Mouse (Mus musculus): ENCODE measurements around the gene Tox2. TPM values are rescaled to one million over a fixed set of nuclear protein-coding genes. Genes with fewer than 3 reads are reported as not detected.

The Tox2 gene
- polyA plus RNA-seq, 1 experiment from 2014 or later = 22.7 TPM

DNA sequence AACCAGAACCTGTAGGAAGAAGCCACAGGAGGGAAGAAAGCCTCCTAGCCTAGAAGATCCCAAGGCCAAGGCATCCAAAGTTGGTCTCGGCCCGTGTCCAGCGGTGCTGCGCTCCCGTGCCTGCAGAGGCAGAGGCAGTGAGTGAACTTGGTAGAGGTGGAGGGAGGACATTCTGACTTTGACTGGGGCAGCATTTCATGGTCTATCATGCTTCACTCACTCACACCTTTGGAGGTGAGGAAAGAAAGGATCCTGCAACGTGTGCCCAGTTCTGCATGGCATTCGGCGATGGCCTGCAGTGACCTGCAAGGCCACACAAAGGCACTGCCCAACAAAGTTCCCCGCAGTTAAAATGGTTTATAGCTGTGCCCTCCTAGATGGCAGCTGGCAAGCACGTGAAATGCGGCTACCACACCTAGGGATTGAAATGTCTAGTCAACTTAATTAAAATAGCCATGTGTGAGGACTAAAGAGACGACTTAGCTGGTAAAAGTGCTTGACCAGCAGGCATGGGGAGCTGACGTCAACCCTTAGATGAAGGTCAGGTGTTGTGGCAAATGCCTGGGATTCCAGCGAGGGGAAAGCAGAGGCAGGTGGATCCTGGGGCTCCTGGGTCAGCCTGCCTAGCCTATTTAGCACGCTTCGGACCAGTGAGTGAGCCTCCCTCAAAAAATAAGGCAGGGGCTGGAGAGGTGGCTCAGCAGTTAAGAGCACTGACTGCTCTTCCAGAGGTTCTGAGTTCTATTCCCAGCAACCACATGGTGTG, 158.1 kb downstream of the Tox2 start:
- no peak for ATAC-seq (ENCODE audit: low read depth)
- H3K4me3 ChIP-seq = no peak overlapping the region
- H3K4me2 ChIP-seq = no peak overlapping the region
- no peaks in the 10 kb centered on the region for H3K9me3 ChIP-seq
- no peak overlapping the region for H3K9ac ChIP-seq
- H3K27ac ChIP-seq (replicated peaks) = no peak overlapping the region
- no peaks in the 10 kb centered on the region for H3K27me3 ChIP-seq
- no peaks in the 10 kb centered on the region for H3K4me1 ChIP-seq (replicated peaks)
- no peaks in the 10 kb centered on the region for H3K36me3 ChIP-seq
- 82% methylated on average over 16 of the region's 16 CpGs for WGBS

DNA sequence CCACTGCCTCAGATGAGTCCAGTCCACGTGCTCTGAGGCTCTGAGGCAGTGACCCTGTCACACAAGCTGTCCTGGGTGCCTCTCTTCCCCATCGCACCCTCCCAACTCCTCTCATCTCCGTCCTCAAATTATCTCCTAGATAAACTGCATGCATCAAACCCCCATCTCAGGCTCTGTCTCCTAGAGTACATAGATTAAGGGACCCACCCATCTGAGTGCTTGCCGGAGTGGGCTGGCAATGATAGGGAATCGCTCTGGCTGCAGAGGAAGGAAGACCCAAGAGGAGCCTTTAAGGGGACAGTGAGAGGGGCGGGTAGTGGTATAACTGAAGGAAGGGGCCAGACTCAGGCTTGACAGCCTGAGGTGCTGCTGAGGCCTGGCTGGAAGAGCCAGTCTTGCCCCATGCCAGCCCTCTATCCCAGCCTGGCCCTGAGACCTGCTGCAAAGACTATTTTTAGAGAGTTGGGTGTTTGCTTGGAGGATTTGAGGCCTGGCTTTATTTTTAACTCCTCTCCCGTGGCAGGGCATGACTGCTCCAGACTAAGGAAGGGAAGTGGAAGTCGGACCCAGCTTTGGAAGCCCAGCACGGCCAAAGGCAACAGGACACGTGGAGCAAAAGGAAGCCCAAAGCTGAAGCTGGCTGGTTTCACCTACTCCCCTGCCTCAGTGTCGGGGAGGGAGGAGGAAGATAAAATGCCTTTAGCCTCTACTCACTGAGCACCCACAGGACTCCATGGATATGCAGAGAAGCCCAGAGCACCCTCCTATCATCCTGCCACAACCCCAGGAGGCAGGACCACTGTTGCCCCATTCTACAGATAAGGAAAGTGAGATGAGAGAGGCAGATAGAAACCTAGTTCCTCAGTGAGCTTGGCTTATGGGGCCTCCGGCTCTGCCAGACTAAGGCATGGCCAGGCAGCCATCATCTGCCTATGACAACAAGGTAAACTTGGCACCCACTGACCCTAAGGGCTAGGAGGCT, 160.3 kb downstream of the Tox2 start:
- Histone ChIP-seq H3K27ac (replicated peaks) (no peak overlapping the region), H3K4me1 (replicated peaks) (no peaks in the 10 kb centered on the region), H3K9me3 (no peaks in the 10 kb centered on the region), H3K4me2 (no peak overlapping the region), H3K27me3 (no peaks in the 10 kb centered on the region), H3K9ac (no peak overlapping the region), H3K36me3 (no peaks in the 10 kb centered on the region), H3K4me3 (no peak overlapping the region)
- WGBS = 75% methylated on average over 12 of the region's 12 CpGs
- ATAC-seq (ENCODE audit: low read depth) = no peak

DNA sequence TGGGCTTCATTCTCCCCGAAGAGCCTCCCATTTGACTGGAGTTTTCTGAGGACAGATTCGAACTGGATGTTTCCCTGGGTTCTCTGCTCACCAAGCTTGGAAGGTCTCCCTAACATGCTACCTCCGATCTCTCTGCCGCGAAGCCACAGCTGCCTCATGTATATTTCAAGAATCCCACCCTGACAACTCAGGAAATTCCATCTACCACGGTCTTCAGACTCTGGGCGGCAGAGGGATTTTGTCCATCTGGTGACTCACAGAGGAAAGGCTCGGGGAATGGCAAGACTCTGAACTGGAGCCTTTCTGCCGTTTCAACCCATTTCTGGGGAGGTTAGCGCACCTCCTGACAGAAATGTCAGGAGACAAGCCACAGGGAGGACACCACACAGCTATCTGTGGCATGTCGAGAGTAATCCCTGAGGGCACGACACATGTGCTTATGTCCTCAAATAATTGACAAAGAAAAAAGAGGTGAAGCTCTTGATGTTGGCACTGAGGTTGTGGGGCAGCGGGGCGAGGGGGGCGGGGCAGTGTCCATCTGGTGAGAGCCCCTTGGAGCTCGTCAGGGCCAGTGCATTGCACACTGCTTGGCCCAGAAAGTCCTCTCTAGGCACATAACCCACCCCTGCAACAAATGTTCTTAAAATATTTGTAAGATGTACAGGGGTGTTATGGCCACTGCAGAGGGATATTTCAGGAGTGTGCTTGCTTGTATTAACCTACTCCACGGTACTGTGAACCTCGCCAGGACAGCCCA, 162.0 kb downstream of the Tox2 start:
- Histone ChIP-seq H3K9me3 (no peaks in the 10 kb centered on the region), H3K27ac (replicated peaks) (no peak overlapping the region), H3K4me3 (no peak overlapping the region), H3K9ac (no peak overlapping the region), H3K36me3 (no peaks in the 10 kb centered on the region), H3K27me3 (no peaks in the 10 kb centered on the region), H3K4me1 (replicated peaks) (no peaks in the 10 kb centered on the region), H3K4me2 (no peak overlapping the region)
- no peak for ATAC-seq (ENCODE audit: low read depth)
- WGBS = 74% methylated on average over 18 of the region's 18 CpGs

DNA sequence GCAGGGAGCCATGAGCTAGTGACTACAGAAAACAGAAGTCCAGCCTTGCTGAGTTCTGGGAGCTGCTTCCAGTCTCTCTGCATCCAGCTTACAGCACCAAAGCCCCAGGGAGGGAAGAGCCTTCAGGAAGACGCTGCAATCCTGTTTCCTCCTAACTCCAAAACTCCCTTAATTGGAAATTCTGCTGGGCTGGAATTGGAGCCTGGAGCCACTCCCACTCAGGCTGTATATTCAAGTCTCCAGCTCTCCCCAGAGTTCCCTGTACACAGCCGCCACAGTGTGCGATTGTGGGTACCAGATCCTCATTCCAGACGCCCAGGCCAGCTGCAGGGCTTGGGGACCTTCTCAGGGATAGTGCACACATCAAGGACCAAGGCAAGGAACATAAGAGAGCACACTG, 167.2 kb downstream of the Tox2 start:
- Histone ChIP-seq H3K36me3 (no peaks in the 10 kb centered on the region), H3K9me3 (no peaks in the 10 kb centered on the region), H3K27me3 (peaks cover 20% of the 10 kb centered on the region), H3K27ac (replicated peaks) (no peak overlapping the region), H3K4me2 (no peak overlapping the region), H3K4me3 (no peak overlapping the region), H3K9ac (no peak overlapping the region), H3K4me1 (replicated peaks) (no peaks in the 10 kb centered on the region)
- WGBS = 60% methylated on average over 4 of the region's 4 CpGs
- no peak for ATAC-seq (ENCODE audit: low read depth)

DNA sequence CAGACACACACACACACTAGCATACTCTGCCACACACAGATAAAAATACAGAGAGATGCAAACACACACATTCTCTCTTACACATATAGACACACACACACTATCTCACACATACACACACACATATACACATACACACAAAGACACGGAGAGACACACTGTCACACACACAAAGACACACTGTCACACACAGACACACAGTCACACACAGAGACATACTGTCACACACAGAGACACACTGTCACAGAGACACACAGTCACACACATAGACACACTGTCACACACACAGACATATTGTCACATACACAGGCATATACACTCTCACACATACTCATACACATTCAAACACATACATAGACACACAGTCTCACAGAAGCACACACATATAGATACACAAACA, 169.7 kb downstream of the Tox2 start:
- ATAC-seq (ENCODE audit: low read depth) = no peak
- Histone ChIP-seq H3K4me3 (no peak overlapping the region), H3K4me1 (replicated peaks) (no peaks in the 10 kb centered on the region), H3K9ac (no peak overlapping the region), H3K9me3 (no peaks in the 10 kb centered on the region), H3K27me3 (peaks cover 44% of the 10 kb centered on the region), H3K36me3 (no peaks in the 10 kb centered on the region), H3K4me2 (no peak overlapping the region), H3K27ac (replicated peaks) (no peak overlapping the region)
- WGBS = 86% methylated on average over 1 of the region's 1 CpGs

Other genes with a start within 250 kb of the Tox2 start
- gene Sgk2, start 215.8 kb upstream of the Tox2 start, polyA plus RNA-seq (2015; fragmentation: Nextera tagmentation; extraction: Ambion mirVana) = not detected in 2 replicates
- gene Ift52, start 185.8 kb upstream of the Tox2 start, polyA plus RNA-seq (2015; fragmentation: Nextera tagmentation; extraction: Ambion mirVana) = 41.3 and 43.2 TPM in 2 replicates
- gene Mybl2, start 148.4 kb upstream of the Tox2 start, polyA plus RNA-seq (2015; fragmentation: Nextera tagmentation; extraction: Ambion mirVana) = 4.2 and 4.9 TPM in 2 replicates
- gene Gtsf1l, start 115.3 kb upstream of the Tox2 start, polyA plus RNA-seq (2015; fragmentation: Nextera tagmentation; extraction: Ambion mirVana) = not detected in 2 replicates
- gene Jph2, start 194.9 kb downstream of the Tox2 start, polyA plus RNA-seq (2015; fragmentation: Nextera tagmentation; extraction: Ambion mirVana) = 0.57 and 0.84 TPM in 2 replicates
- 74.5 and 83.4 TPM in 2 replicates for gene Oser1, start 221.6 kb downstream of the Tox2 start, polyA plus RNA-seq (2015; fragmentation: Nextera tagmentation; extraction: Ambion mirVana)
- gene Gdap1l1, start 235.4 kb downstream of the Tox2 start, polyA plus RNA-seq (2015; fragmentation: Nextera tagmentation; extraction: Ambion mirVana) = 115 and 117 TPM in 2 replicates

Data from neural tube, embryonic 13.5 days (tissue).